Mouse (Mus musculus): ENCODE data around the gene Car2.

GRCm38 (mm10) chr3:14854446-14854845 is 31.6 kb upstream of the Car2 start:
- TF ChIP-seq CTCF (IDR thresholded peaks at IDR 0.05; ENCODE audit: borderline replicate concordance, control insufficient read depth, extremely low read depth, insufficient read depth, low read length, poor library complexity) (no peak), POLR2A (IDR thresholded peaks at IDR 0.05; ENCODE audit: control insufficient read depth, extremely low read depth, insufficient read depth, low read length, poor library complexity) (no peak)

Data from thymus, adult 2 months (tissue).